Mouse (Mus musculus): ENCODE measurements around the gene Chchd1. TPM values are rescaled to one million over a fixed set of nuclear protein-coding genes. Genes with fewer than 3 reads are reported as not detected.

Gene Chchd1
- polyA plus RNA-seq, 1 experiment from 2014 or later, result 89.3 TPM

DNA sequence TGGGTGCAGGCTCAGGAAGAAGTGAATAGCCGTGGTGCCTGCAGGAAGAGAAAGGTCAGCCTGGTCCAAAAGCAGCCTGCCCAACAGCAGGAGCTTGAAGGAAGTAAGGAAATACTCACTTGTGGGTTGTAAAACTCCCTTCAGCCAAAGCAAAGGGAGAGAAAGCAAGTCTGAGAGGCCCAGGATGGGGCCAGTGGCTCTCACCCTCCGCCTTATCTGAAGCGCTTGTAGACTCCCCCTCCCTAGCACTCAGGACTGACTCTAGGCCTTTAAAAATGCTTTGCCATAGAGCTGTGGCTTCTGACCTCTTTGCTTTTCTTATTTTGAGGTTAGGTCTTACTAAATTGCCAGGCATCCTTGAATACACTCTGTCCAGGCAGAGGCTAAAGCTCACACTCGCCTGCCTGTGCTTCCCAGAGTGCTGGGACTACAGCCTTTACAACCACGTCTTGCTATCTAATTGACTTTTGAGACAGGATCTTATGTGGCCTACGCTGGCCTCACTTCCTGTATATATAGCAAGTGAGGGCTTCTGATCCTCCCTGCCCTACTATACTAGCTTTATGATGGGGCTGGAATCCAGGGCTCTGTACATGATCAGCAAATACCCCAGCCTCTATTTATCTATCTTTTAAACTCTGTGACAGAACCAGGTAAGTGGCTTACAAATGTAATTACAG is 23.0 kb downstream of the Chchd1 start:
- peak overlapping the region; percentile 76 for H3K27ac ChIP-seq (replicated peaks)
- H3K9ac ChIP-seq, result peak overlapping the region; percentile 40; the same call in 1 of the 2 replicates
- 21% methylated on average over 6 of the region's 6 CpGs for WGBS (ENCODE audit: insufficient replicate concordance)
- no peaks in the 10 kb centered on the region for H3K27me3 ChIP-seq
- H3K4me3 ChIP-seq (replicated peaks), result 0 out of 2 replicates have a peak overlapping the region, but pooled peaks have one; percentile 4
- H3K36me3 ChIP-seq (replicated peaks), result peaks cover 99% of the 10 kb centered on the region
- peaks cover 36% of the 10 kb centered on the region for H3K4me1 ChIP-seq (replicated peaks)
- peak overlapping the region; percentile 58 for H3K4me2 ChIP-seq
- ATAC-seq (ENCODE audit: insufficient read depth), result peak; percentile 65
- no peaks in the 10 kb centered on the region for H3K9me3 ChIP-seq (replicated peaks)

DNA sequence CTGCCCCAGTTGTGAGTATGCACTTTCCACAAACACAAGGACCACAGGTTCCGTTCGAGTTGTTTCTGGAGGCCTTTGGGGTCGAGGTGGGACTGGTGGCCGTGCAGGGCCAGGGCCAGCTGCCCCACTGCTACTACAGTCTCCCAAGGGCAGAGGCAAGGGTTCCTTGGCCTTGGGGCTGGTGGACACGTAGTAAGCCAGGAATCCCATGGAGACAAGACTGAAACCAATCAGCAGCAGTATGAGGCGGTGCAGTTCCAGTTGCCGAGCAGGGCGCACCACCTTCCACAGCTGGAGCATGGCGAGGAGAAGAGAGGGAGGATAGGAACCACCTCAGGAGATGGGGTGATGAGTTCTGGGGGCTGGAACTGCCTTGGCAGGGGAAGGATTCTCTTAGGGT is 27.1 kb downstream of the Chchd1 start:
- Histone ChIP-seq H3K9me3 (replicated peaks) (no peaks in the 10 kb centered on the region), H3K4me1 (replicated peaks) (peaks cover 62% of the 10 kb centered on the region), H3K9ac (no peak overlapping the region), H3K36me3 (replicated peaks) (peaks cover 77% of the 10 kb centered on the region), H3K27ac (replicated peaks) (no peak overlapping the region), H3K27me3 (no peaks in the 10 kb centered on the region), H3K4me3 (replicated peaks) (no peak overlapping the region), H3K4me2 (no peak overlapping the region)
- no peak for ATAC-seq (ENCODE audit: insufficient read depth)
- 81% methylated on average over 9 of the region's 9 CpGs for WGBS (ENCODE audit: insufficient replicate concordance)

DNA sequence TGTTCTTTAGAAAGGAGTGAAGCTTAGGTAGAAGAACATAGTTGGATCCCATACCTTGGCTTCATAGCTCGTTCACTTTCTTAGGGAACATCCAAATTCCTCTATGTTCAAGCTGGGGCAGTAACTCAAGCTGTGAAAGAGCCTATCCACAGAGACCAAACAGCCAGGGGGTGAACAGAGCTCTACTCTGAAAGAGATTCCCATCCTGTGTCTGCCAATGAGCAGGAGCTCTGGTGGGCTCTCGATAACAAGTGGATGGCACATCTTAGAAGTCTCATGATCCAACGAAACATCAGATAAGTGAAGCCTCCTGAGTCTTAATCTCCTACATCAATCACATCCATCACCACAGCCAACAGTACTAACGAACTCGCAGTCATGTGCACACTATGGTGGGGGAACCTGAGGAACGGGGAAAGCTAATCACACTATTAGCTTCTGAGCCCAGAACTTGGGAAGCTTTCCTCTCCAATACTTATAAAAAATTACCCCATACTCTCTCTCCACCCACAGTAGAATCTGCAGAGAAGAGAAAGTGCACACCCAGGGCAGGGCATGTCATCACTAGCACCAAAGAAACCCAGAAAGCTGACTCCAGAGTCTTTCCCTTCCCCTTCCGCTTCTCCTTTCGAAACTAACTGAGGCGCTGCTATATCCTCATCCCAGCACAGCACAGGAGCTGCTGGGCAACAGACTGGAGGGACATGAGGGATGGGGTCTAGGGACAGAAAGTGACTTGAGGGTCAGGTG is 28.2 kb downstream of the Chchd1 start:
- H3K4me1 ChIP-seq (replicated peaks), result peaks cover 62% of the 10 kb centered on the region
- 75% methylated on average over 9 of the region's 9 CpGs for WGBS (ENCODE audit: insufficient replicate concordance)
- no peak overlapping the region for H3K9ac ChIP-seq
- peaks cover 67% of the 10 kb centered on the region for H3K36me3 ChIP-seq (replicated peaks)
- no peak overlapping the region; the same call in 1 of the 2 replicates for H3K27ac ChIP-seq (replicated peaks)
- H3K9me3 ChIP-seq (replicated peaks), result no peaks in the 10 kb centered on the region
- H3K4me3 ChIP-seq (replicated peaks), result no peak overlapping the region
- H3K27me3 ChIP-seq, result no peaks in the 10 kb centered on the region
- peak overlapping the region; percentile 88 for H3K4me2 ChIP-seq
- ATAC-seq (ENCODE audit: insufficient read depth), result no peak

DNA sequence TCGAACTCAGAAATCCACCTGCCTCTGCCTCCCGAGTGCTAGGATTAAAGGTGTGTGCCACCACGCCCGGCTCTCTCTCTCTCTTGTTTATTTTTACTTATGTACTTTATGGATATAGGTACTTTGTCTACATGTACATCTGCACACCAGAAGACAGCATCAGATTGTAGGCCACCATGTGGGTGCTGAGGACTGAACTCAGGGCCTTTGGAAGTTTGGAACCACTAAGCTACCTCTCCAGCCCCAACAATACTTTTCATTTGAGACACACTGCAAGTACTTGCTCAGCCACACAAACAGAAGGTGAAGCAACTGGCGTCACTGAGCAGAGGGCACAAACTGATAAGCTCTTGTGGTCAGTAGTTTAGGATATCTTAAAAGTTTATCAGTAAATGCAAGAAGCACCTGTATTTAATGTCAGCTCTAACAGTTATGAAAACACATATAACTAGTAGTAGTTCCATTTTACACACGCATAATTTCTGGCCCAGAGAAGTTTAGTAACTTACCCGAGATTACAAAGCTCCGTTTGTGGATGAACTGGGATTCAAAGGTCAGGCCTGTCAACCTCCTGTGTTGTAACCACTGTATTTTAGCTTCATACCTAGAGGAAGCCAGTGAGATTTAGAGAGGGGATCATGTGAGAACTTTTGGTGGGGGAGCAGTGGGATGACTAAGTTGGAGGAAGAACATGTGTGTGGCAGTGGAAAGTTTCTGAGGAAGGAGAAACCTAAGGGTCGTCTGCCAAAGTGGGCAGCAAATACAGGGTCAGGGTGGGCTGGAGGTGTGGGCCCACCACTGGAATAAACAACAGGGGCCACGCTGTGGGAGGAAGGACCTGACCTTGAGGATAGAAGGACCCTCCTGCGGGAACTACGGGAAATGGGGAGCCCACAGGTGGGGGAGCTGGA is 30.5 kb downstream of the Chchd1 start:
- Histone ChIP-seq H3K4me1 (replicated peaks) (peaks cover 73% of the 10 kb centered on the region), H3K27ac (replicated peaks) (peak overlapping the region; percentile 90), H3K4me2 (peak overlapping the region; percentile 88), H3K9me3 (replicated peaks) (no peaks in the 10 kb centered on the region), H3K9ac (peak overlapping the region; percentile 96), H3K36me3 (replicated peaks) (peaks cover 52% of the 10 kb centered on the region), H3K4me3 (replicated peaks) (peak overlapping the region; percentile 93), H3K27me3 (no peaks in the 10 kb centered on the region)
- peak; percentile 13; the same call in 1 of the 2 replicates for ATAC-seq (ENCODE audit: insufficient read depth)
- WGBS (ENCODE audit: insufficient replicate concordance), result 14% methylated on average over 12 of the region's 12 CpGs

DNA sequence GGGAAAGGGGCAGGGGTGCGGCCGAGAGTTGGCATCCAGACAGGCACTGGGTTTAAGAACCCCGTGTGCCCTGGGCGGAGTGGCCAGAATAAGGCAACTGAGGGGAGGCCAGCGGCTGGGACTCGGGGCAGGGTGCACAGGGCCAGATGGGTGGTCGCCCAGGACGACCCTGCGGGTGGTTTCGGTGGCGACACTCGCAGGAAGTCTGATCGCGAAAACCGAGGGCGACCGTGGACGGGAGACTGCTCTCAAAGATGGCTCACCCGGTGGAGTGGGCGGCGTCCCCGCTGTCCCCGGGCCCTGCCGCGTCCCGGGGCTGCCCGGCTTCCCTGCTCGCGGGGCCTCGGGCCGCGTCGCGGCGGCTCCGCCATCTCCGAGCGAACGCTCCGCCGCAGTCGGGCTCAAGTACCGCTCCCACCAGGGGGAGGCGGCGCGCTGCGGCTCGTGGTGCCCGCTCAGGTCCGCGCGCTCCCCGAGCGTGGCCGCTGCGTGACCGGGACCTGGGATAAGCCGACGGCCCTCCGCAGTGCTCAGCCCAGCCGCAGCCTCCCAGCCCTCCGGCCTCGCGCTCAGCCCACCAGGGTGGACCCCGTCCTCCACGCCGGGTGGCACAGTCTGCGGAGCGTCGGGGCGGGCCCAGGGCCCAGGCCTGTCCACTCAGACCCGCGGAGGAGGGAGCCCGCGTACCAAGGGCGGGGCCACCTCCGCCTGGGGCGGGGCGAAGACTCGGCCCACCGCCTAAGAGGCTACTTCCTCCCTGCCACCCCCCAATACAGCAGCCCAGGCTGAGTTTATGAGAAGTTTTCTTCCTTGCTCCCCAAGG is 31.4 kb downstream of the Chchd1 start, which contains the start of gene Ndst2:
TSS of gene Ndst2 (minus strand) at position 611 of the 823 bp plus-strand sequence.
- under 1% methylated on average over 70 of the region's 81 CpGs for WGBS (ENCODE audit: insufficient replicate concordance)
- peak within 1 kb of the TSS; percentile 88 for H3K4me2 ChIP-seq
- H3K36me3 ChIP-seq (replicated peaks), result peaks cover 44% of the 10 kb centered on the region
- peak; percentile 97 for ATAC-seq (ENCODE audit: insufficient read depth)
- H3K4me3 ChIP-seq (replicated peaks), result peak within 1 kb of the TSS; percentile 93
- H3K27ac ChIP-seq (replicated peaks), result peak within 1 kb of the TSS; percentile 90
- peak within 1 kb of the TSS; percentile 96 for H3K9ac ChIP-seq
- H3K9me3 ChIP-seq (replicated peaks), result no peaks in the 10 kb centered on the region
- H3K4me1 ChIP-seq (replicated peaks), result peaks cover 68% of the 10 kb centered on the region
- H3K27me3 ChIP-seq, result no peaks in the 10 kb centered on the region

DNA sequence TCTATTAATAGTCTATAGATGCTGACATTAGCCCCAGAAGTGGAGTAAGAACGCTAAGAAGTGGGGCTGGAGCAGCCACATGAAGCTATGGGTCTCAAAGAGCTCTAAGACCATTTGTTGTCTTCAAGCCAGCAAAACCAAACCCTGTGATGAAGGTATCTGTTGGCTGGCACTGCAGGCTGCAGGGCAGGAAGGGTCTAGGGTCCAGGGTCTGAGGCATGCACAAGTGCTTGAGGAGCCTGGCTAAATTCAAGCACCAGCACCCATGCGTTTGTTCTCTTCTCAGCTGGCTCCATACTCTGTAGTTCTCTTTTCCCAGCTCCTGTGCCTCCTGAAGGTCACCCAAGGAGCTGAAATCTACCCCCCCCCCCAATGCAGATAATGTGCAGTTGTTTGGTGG is 32.2 kb downstream of the Chchd1 start:
- H3K9ac ChIP-seq, result 0 out of 2 replicates have a peak overlapping the region, but pooled peaks have one; percentile 10
- peaks cover 65% of the 10 kb centered on the region for H3K4me1 ChIP-seq (replicated peaks)
- H3K36me3 ChIP-seq (replicated peaks), result peaks cover 35% of the 10 kb centered on the region

DNA sequence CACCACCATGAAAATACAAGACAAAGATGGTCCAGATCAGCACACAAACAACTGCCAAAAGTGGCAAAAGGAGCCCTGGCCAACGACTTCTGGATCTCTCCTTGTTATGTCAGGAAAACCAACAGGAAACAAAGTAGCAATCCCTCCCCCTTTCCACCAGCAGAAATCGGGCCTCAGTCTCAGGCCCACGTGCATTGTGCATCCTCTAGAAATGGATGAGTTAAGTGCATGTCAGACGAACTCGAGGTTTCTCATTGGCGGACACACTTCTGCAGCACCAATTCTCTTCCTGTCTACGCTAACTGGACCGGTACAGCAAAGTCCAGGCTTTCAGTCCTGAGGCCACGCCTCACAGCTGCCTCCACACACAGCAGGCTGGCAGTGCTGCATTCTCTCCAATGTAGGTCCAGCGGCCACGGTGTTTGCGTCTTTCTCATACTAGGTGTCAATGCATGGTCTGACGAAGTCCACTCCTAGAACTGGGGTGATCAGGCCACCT is 33.1 kb downstream of the Chchd1 start:
- peaks cover 56% of the 10 kb centered on the region for H3K4me1 ChIP-seq (replicated peaks)
- H3K4me2 ChIP-seq, result no peak overlapping the region
- H3K27me3 ChIP-seq, result no peaks in the 10 kb centered on the region
- no peak for ATAC-seq (ENCODE audit: insufficient read depth)
- H3K36me3 ChIP-seq (replicated peaks), result peaks cover 31% of the 10 kb centered on the region
- 72% methylated on average over 13 of the region's 13 CpGs for WGBS (ENCODE audit: insufficient replicate concordance)
- no peak overlapping the region for H3K9ac ChIP-seq
- no peak overlapping the region for H3K4me3 ChIP-seq (replicated peaks)
- no peaks in the 10 kb centered on the region for H3K9me3 ChIP-seq (replicated peaks)
- no peak overlapping the region; the same call in 1 of the 2 replicates for H3K27ac ChIP-seq (replicated peaks)

More for the DNA sequence above, 32.2 kb downstream of the Chchd1 start:
- WGBS (ENCODE audit: insufficient replicate concordance), result 35% methylated on average over 2 of the region's 2 CpGs
- no peaks in the 10 kb centered on the region for H3K9me3 ChIP-seq (replicated peaks)
- peak overlapping the region; percentile 93; the same call in 1 of the 2 replicates for H3K4me3 ChIP-seq (replicated peaks)
- H3K4me2 ChIP-seq, result peak overlapping the region; percentile 88
- no peaks in the 10 kb centered on the region for H3K27me3 ChIP-seq
- ATAC-seq (ENCODE audit: insufficient read depth), result no peak
- H3K27ac ChIP-seq (replicated peaks), result peak overlapping the region; percentile 90

DNA sequence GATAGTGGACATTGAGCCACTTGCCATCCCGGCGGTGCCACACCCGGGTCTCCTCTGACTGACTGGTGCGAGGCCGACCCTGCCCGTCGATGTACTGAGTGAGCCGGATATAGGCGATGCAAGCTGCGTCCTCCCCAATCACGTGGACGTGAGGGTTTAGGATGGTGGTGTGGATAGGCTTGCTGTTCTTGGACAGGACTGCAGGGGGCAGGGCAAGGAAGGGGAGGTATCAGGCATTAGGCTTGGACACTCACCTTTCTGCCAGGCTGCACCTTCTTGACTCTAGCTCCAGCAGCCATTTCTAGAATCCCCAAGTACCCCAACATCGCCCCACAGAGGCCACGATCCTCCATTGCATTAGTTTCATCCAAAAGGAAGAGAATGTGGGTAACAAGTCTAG is 34.5 kb downstream of the Chchd1 start:
- 43% methylated on average over 14 of the region's 14 CpGs for WGBS (ENCODE audit: insufficient replicate concordance)
- H3K36me3 ChIP-seq (replicated peaks), result peaks cover 23% of the 10 kb centered on the region
- peak overlapping the region; percentile 36 for H3K4me2 ChIP-seq
- no peaks in the 10 kb centered on the region for H3K27me3 ChIP-seq
- no peak overlapping the region for H3K9ac ChIP-seq
- H3K4me3 ChIP-seq (replicated peaks), result no peak overlapping the region
- no peaks in the 10 kb centered on the region for H3K9me3 ChIP-seq (replicated peaks)
- no peak for ATAC-seq (ENCODE audit: insufficient read depth)
- H3K4me1 ChIP-seq (replicated peaks), result peaks cover 43% of the 10 kb centered on the region
- H3K27ac ChIP-seq (replicated peaks), result no peak overlapping the region

DNA sequence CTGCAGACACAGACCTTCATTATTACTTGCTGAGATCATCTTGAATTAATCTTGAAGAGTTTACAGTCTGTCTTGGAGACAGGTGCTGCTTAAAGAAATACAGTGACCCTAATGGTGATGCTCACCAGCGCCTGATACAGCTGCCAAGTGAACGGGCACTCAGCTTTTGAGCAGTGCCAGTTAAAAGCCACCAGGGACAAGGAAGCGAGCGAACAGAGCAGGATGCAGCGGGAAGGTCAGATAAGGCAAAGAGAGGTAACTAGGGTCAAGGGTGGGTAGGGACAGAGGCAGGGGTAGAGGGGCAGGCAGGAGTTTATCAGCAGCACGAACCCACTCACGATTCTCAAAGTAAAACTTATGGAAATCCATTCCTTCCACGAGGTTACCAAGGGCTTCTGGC is 35.7 kb downstream of the Chchd1 start:
- ATAC-seq (ENCODE audit: insufficient read depth), result no peak
- 66% methylated on average over 8 of the region's 8 CpGs for WGBS (ENCODE audit: insufficient replicate concordance)
- H3K36me3 ChIP-seq (replicated peaks), result peaks cover 21% of the 10 kb centered on the region

DNA sequence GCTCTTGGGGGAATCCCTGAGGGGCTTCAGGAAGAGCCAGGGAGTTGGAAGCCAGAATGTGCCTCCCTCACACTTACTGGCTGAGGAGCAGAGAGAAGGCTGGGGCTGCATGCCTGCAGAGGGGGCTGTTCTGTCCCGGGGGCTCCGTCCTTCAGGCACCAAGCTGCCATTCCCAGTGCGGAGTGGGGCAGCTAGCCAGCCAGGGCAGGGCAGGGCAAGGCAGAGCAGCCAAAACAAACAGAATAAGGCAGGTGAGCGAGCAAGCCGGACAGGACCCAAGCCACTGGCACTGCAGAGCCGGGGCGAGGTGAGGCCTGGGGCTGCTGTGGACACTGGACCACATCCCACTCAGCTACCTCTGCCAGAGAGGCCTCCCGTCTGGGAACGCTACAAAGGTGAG is 38.5 kb downstream of the Chchd1 start:
- 81% methylated on average over 9 of the region's 9 CpGs for WGBS (ENCODE audit: insufficient replicate concordance)
- H3K36me3 ChIP-seq (replicated peaks), result peaks cover 24% of the 10 kb centered on the region
- no peak overlapping the region for H3K27ac ChIP-seq (replicated peaks)
- peaks cover 11% of the 10 kb centered on the region for H3K4me1 ChIP-seq (replicated peaks)
- no peak for ATAC-seq (ENCODE audit: insufficient read depth)
- no peaks in the 10 kb centered on the region for H3K27me3 ChIP-seq
- no peak overlapping the region for H3K4me3 ChIP-seq (replicated peaks)
- no peaks in the 10 kb centered on the region for H3K9me3 ChIP-seq (replicated peaks)
- H3K9ac ChIP-seq, result no peak overlapping the region
- H3K4me2 ChIP-seq, result no peak overlapping the region

More for the DNA sequence above, 35.7 kb downstream of the Chchd1 start:
- H3K4me1 ChIP-seq (replicated peaks), result peaks cover 32% of the 10 kb centered on the region
- H3K27me3 ChIP-seq, result no peaks in the 10 kb centered on the region
- no peak overlapping the region for H3K4me2 ChIP-seq
- no peak overlapping the region for H3K4me3 ChIP-seq (replicated peaks)
- H3K27ac ChIP-seq (replicated peaks), result no peak overlapping the region
- no peak overlapping the region for H3K9ac ChIP-seq
- no peaks in the 10 kb centered on the region for H3K9me3 ChIP-seq (replicated peaks)

Data from liver, embryonic 15.5 days (tissue).